Mouse (Mus musculus): ENCODE results near the gene Inpp5e. TPM values are rescaled to one million over a fixed set of nuclear protein-coding genes. Genes with fewer than 3 reads are reported as not detected.

Gene Inpp5e
- polyA plus RNA-seq (2017; shearing (Covaris generic)): 16.7 TPM

GRCm38 (mm10) chr2:26408515-26409356 lies at the start of gene Inpp5e:
Inpp5e (minus strand) TSS chr2:26409203.

GRCm38 (mm10) chr2:26444946-26445665 lies 36.1 kb upstream of the Inpp5e start, which contains the start of gene Sec16a:
Sec16a (minus strand) TSS chr2:26445216.

GRCm38 (mm10) chr2:26389154-26389690 lies 19.8 kb downstream of the Inpp5e start, which contains the start of the genes Entr1 and Pmpca:
Entr1 (minus strand) TSS chr2:26389316.
Pmpca (plus strand) TSS chr2:26389339.

GRCm38 (mm10) chr2:26380131-26380771 lies 28.8 kb downstream of the Inpp5e start, which contains the start of gene Snapc4:
Snapc4 (minus strand) TSS chr2:26380653.

GRCm38 (mm10) chr2:26360772-26361171 lies 48.2 kb downstream of the Inpp5e start, which contains the start of gene Card9:
Card9 (minus strand) TSS chr2:26360918.

GRCm38 (mm10) chr2:26351358-26352290 lies 57.4 kb downstream of the Inpp5e start, which contains the start of gene Dnlz:
Dnlz (minus strand) TSS chr2:26352110.

Other genes starting within 250 kb of the Inpp5e start
- not detected for gene Lhx3, start 200.9 kb downstream of the Inpp5e start, polyA plus RNA-seq (2017; shearing (Covaris generic))
- gene Qsox2, start 171.7 kb downstream of the Inpp5e start, polyA plus RNA-seq (2017; shearing (Covaris generic)): 1.6 TPM
- gene Ccdc187, start 114.6 kb downstream of the Inpp5e start, polyA plus RNA-seq (2017; shearing (Covaris generic)): not detected
- 5.7 TPM for gene Gpsm1, start 93.7 kb downstream of the Inpp5e start, polyA plus RNA-seq (2017; shearing (Covaris generic))
- gene Dnlz, start 57.1 kb downstream of the Inpp5e start, polyA plus RNA-seq (2017; shearing (Covaris generic)): 10.2 TPM
- gene Card9, start 48.3 kb downstream of the Inpp5e start, polyA plus RNA-seq (2017; shearing (Covaris generic)): 2.4 TPM
- 65.3 TPM for gene Snapc4, start 28.6 kb downstream of the Inpp5e start, polyA plus RNA-seq (2017; shearing (Covaris generic))
- gene Entr1, start 19.9 kb downstream of the Inpp5e start, polyA plus RNA-seq (2017; shearing (Covaris generic)): 29.4 TPM
- 80.0 TPM for gene Pmpca, start 19.9 kb downstream of the Inpp5e start, polyA plus RNA-seq (2017; shearing (Covaris generic))
- gene Sec16a, start 36.0 kb upstream of the Inpp5e start, polyA plus RNA-seq (2017; shearing (Covaris generic)): 68.9 TPM
- gene Notch1, start 107.5 kb upstream of the Inpp5e start, polyA plus RNA-seq (2017; shearing (Covaris generic)): 13.1 TPM
- not detected for gene Egfl7, start 170.8 kb upstream of the Inpp5e start, polyA plus RNA-seq (2017; shearing (Covaris generic))
- gene Gm20532, start 177.4 kb upstream of the Inpp5e start, polyA plus RNA-seq (2017; shearing (Covaris generic)): not detected
- 5.9 TPM for gene Agpat2, start 195.2 kb upstream of the Inpp5e start, polyA plus RNA-seq (2017; shearing (Covaris generic))
- gene Fam69b, start 219.3 kb upstream of the Inpp5e start, polyA plus RNA-seq (2017; shearing (Covaris generic)): 1.2 TPM

Data from CD4-positive, CD25-positive, alpha-beta regulatory T cell, adult 9 weeks (primary cell).